Mouse (Mus musculus) hindbrain, embryonic 10.5 days (tissue): Measurements from ENCODE around the gene Sec61a1. TPM values are rescaled to one million over a fixed set of nuclear protein-coding genes. Genes with fewer than 3 reads are reported as not detected.
A peak's percentile ranks its signal among the peaks of the same experiment; 100 is the strongest.

ENCODE experiments used
- DNase-seq: peaks from one replicate; pipeline ENCODE4 v3.0.0-alpha.2; 2017; ENCODE audit warnings: low spot score
- H3K27ac ChIP-seq: fragments of 300-500 bp; sonication (generic); 2 replicates; pipeline ENCODE4 v1.5.1; 2016; ENCODE audit warnings: mild to moderate bottlenecking, moderate library complexity
- H3K27me3 ChIP-seq: fragments of 300-500 bp; sonication (generic); 2 replicates; pipeline ENCODE4 v1.6.1; 2016; ENCODE audit warnings: mild to moderate bottlenecking; ENCODE audit not compliant: poor library complexity, insufficient read depth, severe bottlenecking
- H3K36me3 ChIP-seq: fragments of 300-500 bp; sonication (generic); 2 replicates; pipeline ENCODE4 v1.6.1; 2016; ENCODE audit warnings: mild to moderate bottlenecking, moderate library complexity
- H3K4me1 ChIP-seq: fragments of 300-500 bp; sonication (generic); replicated peaks from 2 replicates; pipeline ENCODE4 v1.6.1; 2016; ENCODE audit warnings: mild to moderate bottlenecking
- H3K4me3 ChIP-seq: fragments of 300-500 bp; sonication (generic); 2 replicates; pipeline ENCODE4 v1.5.1; 2016; ENCODE audit warnings: mild to moderate bottlenecking, moderate library complexity
- H3K9me3 ChIP-seq: fragments of 300-500 bp; sonication (generic); 2 replicates; pipeline ENCODE4 v1.6.1; 2016; ENCODE audit warnings: mild to moderate bottlenecking, moderate library complexity
- WGBS: fragments of 180-500 bp; shearing (Covaris S2); methylation state at CpG from one replicate; pipeline ENCODE4 v1.1.7; 2016; 5-methylcytosine and 5-hydroxymethylcytosine counted together
- polyA plus RNA-seq: library from polyadenylated mRNA; unstranded; fragments of >200 nt; fragmentation: Nextera tagmentation; extraction: Ambion mirVana; gene quantifications from 2 replicates; pipeline ENCODE4 v1.2.1, GENCODE M21; 2016

The Sec61a1 gene
- 206 and 228 TPM in 2 replicates for polyA plus RNA-seq

DNA sequence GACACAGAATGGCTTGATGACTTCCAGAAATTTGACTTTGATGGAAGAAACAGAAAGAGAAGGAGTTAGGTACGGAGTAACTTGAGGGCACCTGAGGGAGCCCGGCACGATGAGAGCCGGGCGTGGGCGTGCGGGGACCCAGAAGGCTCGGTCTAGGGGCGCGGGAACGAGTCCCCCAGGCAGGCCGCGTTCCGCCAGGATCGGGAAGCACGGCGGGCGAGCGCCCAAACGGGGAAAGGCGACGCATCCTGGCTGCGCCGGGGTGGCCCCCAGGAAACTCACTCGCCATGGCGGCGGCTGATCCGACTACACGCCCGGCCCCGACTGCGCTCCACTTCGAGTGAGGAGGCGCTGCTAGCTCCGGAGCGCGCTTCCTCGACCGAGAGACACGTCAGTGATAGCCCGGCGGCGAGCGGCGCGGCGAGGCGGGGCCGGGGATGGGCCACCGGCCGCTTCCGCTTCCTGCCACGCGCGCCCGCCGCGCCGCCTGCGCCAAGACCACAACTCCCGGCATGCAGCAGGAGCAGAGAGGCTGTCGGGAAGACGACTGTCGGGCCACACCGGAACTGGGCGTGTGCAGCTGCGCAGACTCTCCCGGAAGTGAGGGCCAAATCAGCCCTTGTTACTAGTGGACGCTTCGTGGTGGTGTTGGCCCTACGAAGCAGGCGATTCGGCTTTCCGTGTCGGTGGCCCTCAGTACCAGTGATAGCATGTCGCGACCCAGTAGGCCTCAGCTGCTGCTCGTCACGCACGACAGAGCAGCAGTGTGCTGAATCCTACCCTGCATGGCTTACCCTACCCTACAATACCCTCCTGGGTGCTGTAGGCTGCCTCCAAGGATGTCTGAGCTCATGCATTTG lies at the start of gene Sec61a1:
TSS of gene Sec61a1 (minus strand) at position 502 of the 860 bp plus-strand sequence.
- Histone ChIP-seq H3K4me1 (peaks cover 31% of the 10 kb centered on the region), H3K9me3 (no peaks in the 10 kb centered on the region), H3K27me3 (no peaks in the 10 kb centered on the region), H3K27ac (peak within 1 kb of the TSS; percentile 94), H3K4me3 (peak within 1 kb of the TSS; percentile 95), H3K36me3 (peaks cover 32% of the 10 kb centered on the region)
- whole genome bisulfite sequencing = under 1% methylated on average over 80 of the region's 80 CpGs
- DNase-seq = peak; percentile 96

DNA sequence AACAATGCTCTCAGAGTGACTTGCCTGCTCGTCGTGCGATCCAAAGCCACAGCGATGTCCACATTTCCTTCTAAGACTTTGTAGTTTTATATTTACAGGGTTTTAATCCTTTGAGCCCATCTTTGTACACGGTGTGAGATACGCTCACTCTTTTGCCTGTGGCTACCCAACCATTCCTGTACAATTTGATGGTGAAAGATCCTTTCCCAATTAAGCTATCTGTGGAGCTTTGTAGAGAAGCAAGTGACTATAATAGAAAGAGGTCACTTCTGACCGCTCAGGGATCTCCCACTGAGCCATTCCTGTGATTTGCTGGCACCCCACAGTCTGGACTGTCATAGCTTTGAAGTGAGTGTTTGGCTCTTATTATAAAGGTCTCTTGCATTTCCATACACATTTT lies 48.0 kb upstream of the Sec61a1 start:
- Histone ChIP-seq H3K9me3 (no peaks in the 10 kb centered on the region), H3K36me3 (no peaks in the 10 kb centered on the region), H3K4me1 (peaks cover 14% of the 10 kb centered on the region), H3K27ac (no peak overlapping the region), H3K4me3 (peak overlapping the region; percentile 9), H3K27me3 (peaks cover 29% of the 10 kb centered on the region)
- no peak for DNase-seq
- 5% methylated on average over 7 of the region's 7 CpGs for WGBS

DNA sequence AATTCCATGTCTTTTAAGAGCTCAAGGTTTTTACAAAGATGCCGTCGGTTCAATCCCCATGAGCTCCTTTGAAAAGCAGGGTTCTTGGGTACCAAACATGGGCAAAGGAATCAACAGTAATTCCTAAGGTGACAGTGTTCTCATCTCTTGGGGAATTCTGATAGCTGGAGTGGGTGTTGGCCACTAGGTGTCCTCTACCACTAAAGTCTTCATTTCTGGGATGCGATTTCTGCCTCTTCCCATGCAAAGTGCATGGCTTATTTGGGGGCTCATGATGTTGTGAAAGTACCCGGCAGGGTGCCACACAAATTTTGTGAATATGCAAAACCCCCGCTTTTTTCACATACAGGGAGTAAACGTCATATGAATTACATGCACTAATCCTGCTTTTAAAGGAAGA lies 46.3 kb upstream of the Sec61a1 start:
- H3K27ac ChIP-seq = no peak overlapping the region
- 36% methylated on average over 6 of the region's 6 CpGs for WGBS
- H3K4me1 ChIP-seq = peaks cover 14% of the 10 kb centered on the region
- no peaks in the 10 kb centered on the region for H3K36me3 ChIP-seq
- no peaks in the 10 kb centered on the region for H3K9me3 ChIP-seq
- no peak for DNase-seq
- H3K27me3 ChIP-seq = peaks cover 29% of the 10 kb centered on the region
- H3K4me3 ChIP-seq = no peak overlapping the region

DNA sequence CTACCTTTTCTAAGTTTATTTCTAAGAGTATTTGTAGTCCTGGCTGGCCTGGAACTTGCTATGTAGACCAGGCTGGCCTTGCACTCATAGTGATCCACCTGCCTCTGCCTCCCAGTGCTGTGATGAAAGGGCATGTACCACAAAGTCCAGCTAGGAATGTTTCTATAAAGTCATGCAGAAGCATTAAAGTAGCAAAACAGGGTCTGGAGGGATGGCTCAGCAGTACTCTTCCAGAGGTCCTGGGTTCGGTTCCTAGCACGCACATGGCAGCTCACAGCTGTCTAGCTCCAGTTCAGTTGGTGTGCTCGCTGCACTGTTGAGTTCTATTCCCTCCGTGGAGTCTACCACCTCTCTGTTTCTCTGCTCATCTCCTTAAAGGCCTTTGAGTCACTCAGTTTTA lies 41.5 kb upstream of the Sec61a1 start:
- WGBS = 92% methylated on average over 4 of the region's 4 CpGs

DNA sequence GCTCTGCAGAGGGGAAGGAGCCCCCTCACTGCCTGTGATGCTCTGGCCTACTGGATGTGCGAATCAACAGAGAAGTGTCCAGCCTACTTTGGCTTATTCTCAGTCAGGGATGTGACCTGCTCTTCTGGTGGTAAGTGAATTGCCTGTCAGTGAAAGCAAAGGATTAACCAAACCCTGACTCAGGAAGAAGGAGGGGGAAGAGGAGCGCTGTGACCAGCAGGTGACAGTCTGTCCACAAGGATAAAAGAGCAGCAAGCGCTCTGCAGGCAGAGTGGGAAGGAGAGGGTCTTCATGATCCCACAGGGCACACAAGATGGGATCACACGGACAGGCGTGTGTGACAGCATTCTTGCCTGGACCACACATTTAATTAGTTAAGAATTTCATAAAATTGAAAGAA lies 41.0 kb upstream of the Sec61a1 start:
- Histone ChIP-seq H3K4me1 (peaks cover 8% of the 10 kb centered on the region; the same call in 1 of the 2 replicates), H3K27me3 (peaks cover 10% of the 10 kb centered on the region), H3K27ac (no peak overlapping the region), H3K4me3 (no peak overlapping the region), H3K36me3 (no peaks in the 10 kb centered on the region), H3K9me3 (no peaks in the 10 kb centered on the region)
- DNase-seq = no peak
- 36% methylated on average over 5 of the region's 5 CpGs for WGBS

More for the DNA sequence above, 41.5 kb upstream of the Sec61a1 start:
- peaks cover 15% of the 10 kb centered on the region for H3K27me3 ChIP-seq
- no peak overlapping the region for H3K27ac ChIP-seq
- no peaks in the 10 kb centered on the region for H3K36me3 ChIP-seq
- no peak overlapping the region for H3K4me3 ChIP-seq
- DNase-seq = no peak
- H3K9me3 ChIP-seq = no peaks in the 10 kb centered on the region
- peaks cover 8% of the 10 kb centered on the region; the same call in 1 of the 2 replicates for H3K4me1 ChIP-seq

DNA sequence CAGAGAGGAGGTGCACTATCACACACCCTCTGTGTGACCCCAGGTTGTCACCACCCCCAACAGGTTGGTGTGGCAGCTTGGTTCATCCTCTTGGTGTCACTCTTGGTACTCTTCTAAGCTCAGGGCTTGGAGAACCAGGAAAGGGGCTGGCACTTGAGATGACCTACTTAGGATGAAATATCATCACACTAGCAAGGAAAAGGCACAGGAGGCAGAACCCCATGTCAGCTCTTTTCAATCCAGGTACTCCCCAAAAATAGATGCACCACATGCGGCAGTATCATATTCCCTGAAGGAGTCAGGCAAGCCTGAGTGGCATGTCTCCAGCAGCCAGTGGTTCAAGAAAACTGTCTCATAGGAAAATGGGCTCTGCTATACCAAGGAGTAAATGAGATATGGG lies 39.4 kb upstream of the Sec61a1 start:
- H3K4me3 ChIP-seq = no peak overlapping the region
- DNase-seq = no peak
- no peaks in the 10 kb centered on the region for H3K36me3 ChIP-seq
- H3K27ac ChIP-seq = no peak overlapping the region
- WGBS = 90% methylated on average over 1 of the region's 1 CpGs
- H3K9me3 ChIP-seq = no peaks in the 10 kb centered on the region
- peaks cover 8% of the 10 kb centered on the region; the same call in 1 of the 2 replicates for H3K4me1 ChIP-seq
- 0 out of 2 replicates have a peak, but pooled peaks cover 3% of the 10 kb centered on the region for H3K27me3 ChIP-seq

DNA sequence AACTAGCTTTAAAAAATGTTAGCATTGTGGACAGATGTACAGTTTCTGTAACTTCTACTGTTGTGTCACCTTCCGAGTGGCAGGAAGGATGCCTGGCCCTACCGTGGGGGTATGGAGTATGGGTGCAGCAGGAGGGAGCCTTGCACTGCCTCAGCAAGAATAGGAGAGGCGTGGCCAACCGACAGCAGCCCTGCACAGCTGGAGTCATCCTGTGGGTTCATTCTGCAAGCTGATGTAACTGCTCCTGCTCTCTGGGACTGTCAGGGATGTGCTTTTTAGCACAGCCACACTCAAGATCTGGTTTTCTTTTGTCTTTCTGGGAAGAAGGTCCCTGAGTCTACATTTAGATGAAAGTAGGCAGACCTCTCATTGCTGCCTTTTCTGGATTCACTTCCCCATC lies 38.8 kb upstream of the Sec61a1 start:
- H3K9me3 ChIP-seq = no peaks in the 10 kb centered on the region
- no peak for DNase-seq
- H3K4me1 ChIP-seq = peaks cover 8% of the 10 kb centered on the region; the same call in 1 of the 2 replicates

DNA sequence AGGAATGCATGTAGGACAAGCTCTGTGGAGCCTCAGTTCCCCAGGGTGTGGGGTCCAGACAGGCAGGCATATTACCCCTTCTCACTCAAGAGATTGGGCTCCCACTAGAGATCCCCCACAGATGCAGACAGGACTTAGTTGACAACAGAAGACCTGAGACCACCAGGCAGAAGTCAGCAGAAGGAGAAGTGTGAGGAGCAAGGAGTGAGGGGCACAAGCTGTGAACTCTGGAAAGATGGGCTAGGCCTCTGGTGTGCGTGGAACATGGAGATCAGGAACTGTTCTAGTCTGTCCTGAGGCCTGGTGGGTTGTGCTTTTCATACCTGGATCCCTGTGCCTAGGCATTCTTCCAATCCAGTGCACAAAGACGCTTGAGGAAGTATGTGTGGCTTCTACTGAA lies 31.2 kb upstream of the Sec61a1 start:
- no peak overlapping the region for H3K4me3 ChIP-seq
- 89% methylated on average over 2 of the region's 2 CpGs for WGBS
- H3K27ac ChIP-seq = peak overlapping the region; percentile 36; the same call in 1 of the 2 replicates
- H3K4me1 ChIP-seq = peaks cover 22% of the 10 kb centered on the region
- no peaks in the 10 kb centered on the region for H3K9me3 ChIP-seq
- peaks cover 31% of the 10 kb centered on the region for H3K27me3 ChIP-seq
- DNase-seq = no peak
- no peaks in the 10 kb centered on the region for H3K36me3 ChIP-seq

More for the DNA sequence above, 38.8 kb upstream of the Sec61a1 start:
- Histone ChIP-seq H3K36me3 (no peaks in the 10 kb centered on the region), H3K27ac (no peak overlapping the region), H3K27me3 (0 out of 2 replicates have a peak, but pooled peaks cover 3% of the 10 kb centered on the region), H3K4me3 (no peak overlapping the region)
- 14% methylated on average over 4 of the region's 4 CpGs for WGBS

DNA sequence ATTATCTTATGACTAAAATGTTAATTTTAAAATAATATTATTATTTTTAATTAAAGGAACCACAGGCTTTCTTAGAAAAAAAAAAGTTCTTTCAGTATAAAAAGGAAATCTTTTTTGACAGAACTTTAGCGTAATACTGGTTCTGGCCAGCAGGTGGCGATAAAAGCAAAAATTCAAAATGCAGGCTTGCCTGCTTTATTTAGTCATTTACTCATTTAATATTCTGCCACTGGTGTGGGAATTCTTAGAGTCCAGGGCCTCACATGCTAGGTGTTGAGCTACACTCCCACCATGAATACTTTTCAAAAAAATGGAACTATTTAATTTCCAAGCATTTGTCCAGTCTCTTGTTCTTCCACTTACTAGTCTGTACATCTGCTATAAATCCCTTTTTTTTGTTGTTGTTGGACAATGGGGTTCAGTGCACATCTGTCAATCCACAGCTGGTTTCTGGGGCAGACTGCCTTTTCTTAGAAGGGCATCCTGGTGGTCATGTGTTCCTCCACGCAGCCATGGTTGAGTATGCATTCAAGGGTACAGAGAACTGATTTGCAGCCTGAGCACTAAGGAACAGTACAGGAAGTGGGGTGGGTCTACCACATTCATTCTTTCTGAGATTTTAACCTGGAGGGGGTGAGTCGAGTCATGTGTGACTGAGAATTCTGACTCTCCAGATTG lies 30.6 kb upstream of the Sec61a1 start:
- 31% methylated on average over 4 of the region's 4 CpGs for WGBS
- peaks cover 36% of the 10 kb centered on the region for H3K27me3 ChIP-seq

DNA sequence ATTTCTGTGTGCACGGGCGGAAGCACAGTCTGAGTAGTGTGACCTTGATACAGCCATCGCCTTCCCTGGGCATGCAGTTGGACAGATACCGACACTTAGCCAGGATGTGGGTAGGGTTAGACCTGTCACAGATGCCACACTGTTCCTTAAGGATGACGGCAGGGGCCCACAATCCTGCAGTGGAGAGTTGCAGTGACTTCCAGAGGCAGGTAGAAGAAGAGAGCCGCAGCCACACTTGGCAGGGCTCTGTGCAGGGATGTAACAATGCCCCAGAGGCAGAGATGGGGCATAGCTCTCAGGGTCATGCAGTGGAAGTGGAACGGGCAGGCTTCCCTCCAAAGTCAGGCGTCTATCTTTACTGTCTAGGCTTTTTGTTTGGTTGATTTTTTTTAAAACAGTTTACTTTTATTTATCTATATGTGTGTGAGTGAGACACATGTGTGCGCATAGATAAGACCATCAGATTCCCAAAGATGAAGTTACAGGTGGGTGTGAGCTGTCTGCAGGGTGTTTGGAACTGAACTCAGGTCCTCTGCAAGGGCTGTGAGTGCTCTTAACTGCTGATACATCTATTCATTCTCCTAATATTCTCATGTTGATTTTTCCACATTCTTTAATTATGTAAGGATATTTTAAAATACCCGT lies 29.8 kb upstream of the Sec61a1 start:
- Histone ChIP-seq H3K27me3 (peaks cover 38% of the 10 kb centered on the region), H3K36me3 (no peaks in the 10 kb centered on the region), H3K4me3 (no peak overlapping the region), H3K27ac (no peak overlapping the region), H3K9me3 (no peaks in the 10 kb centered on the region), H3K4me1 (peaks cover 27% of the 10 kb centered on the region)
- WGBS = 85% methylated on average over 10 of the region's 10 CpGs
- no peak for DNase-seq

More for the DNA sequence above, 30.6 kb upstream of the Sec61a1 start:
- peak; percentile 66 for DNase-seq
- no peak overlapping the region for H3K4me3 ChIP-seq
- no peaks in the 10 kb centered on the region for H3K9me3 ChIP-seq
- peaks cover 27% of the 10 kb centered on the region for H3K4me1 ChIP-seq
- H3K36me3 ChIP-seq = no peaks in the 10 kb centered on the region
- H3K27ac ChIP-seq = peak overlapping the region; percentile 36; the same call in 1 of the 2 replicates

DNA sequence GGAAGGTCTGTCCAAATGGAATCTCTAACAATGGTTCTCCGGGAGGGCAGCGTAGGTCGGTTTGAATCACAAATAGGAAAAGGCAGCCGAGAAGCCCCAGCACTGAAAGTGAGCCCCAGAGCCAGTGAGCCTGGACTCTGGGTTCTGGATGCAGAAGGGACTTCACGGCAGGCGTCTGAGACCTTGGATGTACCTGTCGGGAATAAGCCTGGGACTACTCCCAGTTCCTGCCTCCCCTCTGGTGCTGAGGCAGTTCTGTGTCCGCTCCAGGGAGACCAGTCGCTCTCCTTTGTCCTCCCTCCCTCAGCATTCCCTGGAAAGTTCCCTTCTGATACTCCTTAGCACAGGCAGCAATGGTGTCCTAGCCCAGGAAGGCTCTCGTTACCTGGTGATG lies 26.7 kb upstream of the Sec61a1 start:
- 21% methylated on average over 10 of the region's 10 CpGs for WGBS
- peaks cover 27% of the 10 kb centered on the region for H3K4me1 ChIP-seq
- H3K27ac ChIP-seq = peak overlapping the region; percentile 86
- DNase-seq = no peak
- no peaks in the 10 kb centered on the region for H3K36me3 ChIP-seq
- peak overlapping the region; percentile 32 for H3K4me3 ChIP-seq
- peaks cover 39% of the 10 kb centered on the region for H3K27me3 ChIP-seq
- H3K9me3 ChIP-seq = no peaks in the 10 kb centered on the region

DNA sequence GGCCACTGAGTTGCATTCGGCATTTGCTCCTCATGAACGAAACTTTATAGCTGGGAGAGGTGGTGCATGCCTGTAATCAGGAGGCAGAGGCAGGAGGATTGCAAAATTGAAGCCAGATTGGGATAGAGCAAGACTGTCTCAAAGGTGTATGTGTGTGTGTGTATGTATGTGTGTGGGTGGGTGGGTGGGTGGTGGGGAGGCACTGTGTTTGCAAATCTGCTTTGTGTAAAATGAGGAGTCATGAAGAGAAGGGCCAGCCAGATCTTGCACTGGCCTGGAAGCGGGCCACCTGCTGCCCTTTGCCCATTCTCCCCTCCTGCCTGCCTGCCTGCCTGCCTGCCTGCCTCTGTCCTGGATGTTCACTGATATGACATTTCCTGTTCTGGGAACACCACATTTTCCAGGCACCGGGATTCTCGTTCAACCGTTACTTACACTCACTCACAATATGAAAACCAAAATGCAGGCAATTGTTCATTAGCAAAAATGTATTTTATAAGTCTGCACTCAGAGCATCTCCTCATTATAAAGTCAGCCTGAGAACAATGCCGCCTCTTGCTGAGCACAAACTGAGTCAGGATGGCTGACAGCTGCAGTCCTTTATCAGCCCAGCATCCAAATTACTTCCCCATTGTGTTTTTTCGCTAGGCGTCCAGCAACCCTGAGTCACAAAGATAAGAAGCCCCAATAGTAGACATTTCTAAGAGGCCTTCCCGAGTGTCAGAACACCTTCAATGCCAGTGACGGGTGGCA lies 26.1 kb upstream of the Sec61a1 start:
- Histone ChIP-seq H3K4me3 (peak overlapping the region; percentile 32), H3K27ac (peak overlapping the region; percentile 86), H3K36me3 (no peaks in the 10 kb centered on the region), H3K27me3 (peaks cover 43% of the 10 kb centered on the region), H3K4me1 (peaks cover 27% of the 10 kb centered on the region), H3K9me3 (no peaks in the 10 kb centered on the region)
- DNase-seq = peak; percentile 22
- WGBS = 34% methylated on average over 11 of the region's 11 CpGs
